Mouse (Mus musculus) frontal cortex, adult 2 months (tissue): ENCODE data around the gene Tubg2. TPM values are rescaled to one million over a fixed set of nuclear protein-coding genes. Genes with fewer than 3 reads are reported as not detected.
A peak's percentile ranks its signal among the peaks of the same experiment; 100 is the strongest.

Experiments used
- DNase-seq, 2 experiments: peaks; one replicate each; pipeline ENCODE4 v3.0.0; 2022; ENCODE audit warnings: low spot score in 1 of 2; ENCODE audit errors: extremely low spot score in 1 of 2
- polyA plus RNA-seq: library from polyadenylated mRNA; depleted of rRNA; stranded (reverse); fragments of >200 nt; gene quantifications from 2 replicates; pipeline ENCODE4 v1.2.3, GENCODE M21; 2012

The Tubg2 gene
- polyA plus RNA-seq, 1 experiment = 56.4 TPM

DNA sequence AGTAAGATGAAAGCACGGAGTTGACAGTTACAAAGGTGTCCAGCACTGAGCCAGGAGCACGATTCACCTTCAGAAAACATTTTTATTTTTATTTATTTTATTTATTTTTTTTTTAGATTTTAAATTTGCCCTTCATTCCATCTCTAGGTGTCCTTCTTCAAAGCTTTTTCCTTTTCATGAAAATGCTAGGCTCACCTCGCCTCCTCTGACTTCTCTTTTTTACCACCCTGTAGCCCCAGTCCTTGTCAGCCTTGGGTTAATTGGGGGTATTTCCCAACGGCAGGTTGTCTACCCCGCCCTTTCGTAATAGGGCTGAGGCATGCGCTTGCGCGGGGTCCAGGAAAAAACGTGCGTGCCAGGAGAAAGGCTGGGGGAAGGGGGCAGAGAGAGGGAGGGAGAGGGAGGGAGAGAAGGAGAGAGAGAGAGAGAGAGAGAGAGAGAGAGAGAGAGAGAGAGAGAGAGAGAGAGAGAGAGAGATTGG lies 20.0 kb downstream of the Tubg2 start:
- DNase-seq = peak in 1 of 2 experiments; percentile 73

DNA sequence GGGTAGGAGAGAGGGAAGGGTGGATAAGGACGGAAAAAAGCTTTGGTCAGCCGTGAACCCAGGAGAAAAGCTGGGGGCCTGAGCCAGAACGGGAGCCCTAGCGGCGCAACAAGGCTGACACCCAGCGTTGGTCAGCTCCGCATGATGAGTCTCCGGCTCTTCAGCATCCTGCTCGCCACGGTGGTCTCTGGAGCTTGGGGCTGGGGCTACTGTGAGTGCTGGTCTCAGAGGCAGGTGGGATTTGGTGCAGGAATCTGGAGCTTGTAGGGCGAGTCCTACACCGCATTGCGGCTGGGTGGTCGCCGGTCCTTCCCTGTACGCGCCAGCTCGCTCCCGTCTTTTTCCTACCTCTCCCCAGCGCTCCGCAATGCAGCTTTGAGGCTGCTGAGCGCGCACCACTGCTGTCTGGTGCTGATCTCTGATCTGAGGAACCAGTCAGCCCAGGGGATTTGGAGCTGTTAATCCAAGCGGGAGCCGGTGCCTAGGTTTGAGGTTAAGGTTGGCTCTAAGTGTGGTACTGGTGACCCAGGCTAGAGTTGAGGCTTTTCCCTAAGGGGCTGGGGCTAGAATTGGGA lies 20.5 kb downstream of the Tubg2 start:
- peak in 1 of 2 experiments; percentile 61 for DNase-seq

DNA sequence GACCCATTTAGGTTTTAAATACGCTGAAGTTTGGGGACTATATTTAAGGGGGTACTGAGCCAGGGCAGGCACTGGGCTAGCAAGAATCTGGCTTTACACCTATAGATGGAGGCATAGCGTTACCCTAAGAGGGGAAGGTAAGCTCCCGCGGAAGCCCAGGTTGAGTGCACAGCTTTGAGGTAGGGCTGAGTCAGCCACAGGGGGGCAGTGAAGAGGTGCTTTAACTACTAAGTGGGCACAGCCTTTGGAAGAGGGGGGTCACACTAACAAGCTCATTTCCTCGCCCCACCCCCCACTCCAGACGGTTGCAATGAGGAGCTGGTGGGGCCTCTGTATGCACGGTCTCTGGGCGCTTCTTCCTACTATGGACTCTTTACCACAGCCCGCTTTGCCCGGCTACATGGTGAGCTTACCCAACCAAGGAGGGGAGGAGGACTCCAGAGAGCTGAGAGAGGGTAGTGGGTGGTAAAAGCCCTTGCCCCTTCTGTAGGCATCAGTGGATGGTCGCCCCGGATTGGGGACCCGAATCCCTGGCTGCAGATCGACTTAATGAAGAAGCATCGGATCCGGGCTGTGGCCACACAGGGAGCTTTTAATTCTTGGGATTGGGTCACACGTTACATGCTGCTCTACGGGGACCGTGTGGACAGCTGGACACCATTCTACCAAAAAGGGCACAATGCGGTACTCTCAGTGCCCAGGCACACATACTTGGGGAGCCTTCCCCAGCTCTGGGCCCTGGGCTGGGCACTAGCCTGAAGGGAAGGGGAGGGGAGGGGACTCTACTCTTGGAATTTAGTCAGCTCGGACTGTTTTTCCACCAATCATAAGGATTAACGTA lies 21.4 kb downstream of the Tubg2 start:
- DNase-seq = peak in 1 of 2 experiments; percentile 86

DNA sequence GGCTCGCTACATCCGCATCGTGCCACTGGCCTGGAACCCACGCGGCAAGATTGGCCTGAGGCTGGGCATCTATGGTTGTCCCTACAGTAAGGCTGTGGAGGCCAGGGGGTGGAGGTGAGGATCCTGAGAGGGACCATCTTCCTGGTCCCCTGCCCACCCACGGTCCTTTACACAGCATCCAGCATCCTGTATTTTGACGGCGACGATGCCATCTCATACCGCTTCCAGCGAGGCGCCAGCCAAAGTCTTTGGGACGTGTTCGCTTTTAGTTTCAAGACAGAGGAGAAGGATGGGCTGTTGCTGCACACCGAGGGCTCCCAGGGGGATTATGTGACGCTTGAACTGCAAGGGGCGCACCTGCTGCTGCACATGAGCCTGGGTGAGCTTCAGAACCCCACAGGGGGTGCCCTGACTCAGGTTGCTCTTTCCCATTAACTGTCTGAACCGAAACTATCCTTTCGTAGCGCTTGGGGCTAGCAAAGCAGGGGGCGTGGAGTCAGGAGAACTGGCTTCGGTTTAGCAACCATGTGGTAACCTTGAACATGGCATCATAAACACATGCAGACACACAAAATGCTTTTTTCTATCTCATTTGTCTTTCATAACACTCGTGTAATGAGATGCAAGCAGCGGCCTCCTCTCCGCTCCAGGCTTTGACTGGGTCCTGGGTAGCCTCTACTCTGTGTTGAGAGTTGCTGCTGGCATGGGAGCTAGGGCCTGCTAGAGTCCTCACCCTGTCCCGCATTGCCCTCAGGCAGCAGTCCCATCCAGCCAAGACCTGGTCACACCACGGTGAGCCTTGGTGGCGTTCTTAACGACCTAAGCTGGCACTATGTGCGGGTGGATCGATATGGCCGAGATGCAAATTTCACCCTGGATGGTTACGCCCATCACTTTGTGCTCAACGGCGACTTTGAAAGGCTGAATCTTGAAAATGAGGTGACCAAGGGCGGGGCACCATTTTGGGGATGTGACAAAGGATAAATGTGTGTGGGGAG lies 22.7 kb downstream of the Tubg2 start:
- DNase-seq = no peak

DNA sequence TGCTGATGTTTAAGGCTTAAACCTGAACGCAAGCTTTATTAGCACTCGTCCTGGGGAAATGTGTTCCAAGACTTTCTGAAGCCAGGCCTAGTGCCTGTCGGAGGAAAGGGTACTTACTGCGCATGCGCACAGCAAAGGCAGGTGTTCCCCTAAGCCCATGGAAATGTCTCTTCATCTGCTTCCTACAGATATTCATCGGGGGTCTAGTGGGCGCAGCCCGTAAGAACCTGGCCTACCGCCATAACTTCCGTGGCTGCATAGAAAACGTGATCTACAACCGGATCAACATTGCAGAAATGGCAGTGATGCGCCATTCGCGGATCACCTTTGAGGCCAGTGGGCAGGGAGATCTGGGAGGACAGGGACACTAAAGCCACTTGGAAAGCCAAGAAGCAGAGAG lies 23.6 kb downstream of the Tubg2 start:
- no peak for DNase-seq

DNA sequence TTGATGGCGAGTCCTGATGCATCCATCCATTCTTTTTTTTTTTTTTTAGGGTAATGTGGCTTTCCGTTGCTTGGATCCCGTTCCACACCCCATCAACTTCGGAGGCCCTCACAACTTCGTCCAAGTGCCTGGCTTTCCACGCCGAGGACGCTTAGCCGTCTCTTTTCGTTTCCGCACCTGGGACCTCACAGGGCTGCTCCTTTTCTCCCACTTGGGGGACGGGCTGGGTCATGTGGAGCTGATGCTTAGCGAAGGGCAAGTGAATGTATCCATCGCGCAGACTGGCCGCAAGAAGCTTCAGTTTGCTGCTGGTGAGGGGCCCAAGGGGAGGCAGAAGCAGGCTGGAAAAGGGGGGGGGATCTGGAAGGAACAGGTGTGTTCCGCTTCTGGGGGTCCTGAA lies 24.6 kb downstream of the Tubg2 start:
- DNase-seq = no peak

DNA sequence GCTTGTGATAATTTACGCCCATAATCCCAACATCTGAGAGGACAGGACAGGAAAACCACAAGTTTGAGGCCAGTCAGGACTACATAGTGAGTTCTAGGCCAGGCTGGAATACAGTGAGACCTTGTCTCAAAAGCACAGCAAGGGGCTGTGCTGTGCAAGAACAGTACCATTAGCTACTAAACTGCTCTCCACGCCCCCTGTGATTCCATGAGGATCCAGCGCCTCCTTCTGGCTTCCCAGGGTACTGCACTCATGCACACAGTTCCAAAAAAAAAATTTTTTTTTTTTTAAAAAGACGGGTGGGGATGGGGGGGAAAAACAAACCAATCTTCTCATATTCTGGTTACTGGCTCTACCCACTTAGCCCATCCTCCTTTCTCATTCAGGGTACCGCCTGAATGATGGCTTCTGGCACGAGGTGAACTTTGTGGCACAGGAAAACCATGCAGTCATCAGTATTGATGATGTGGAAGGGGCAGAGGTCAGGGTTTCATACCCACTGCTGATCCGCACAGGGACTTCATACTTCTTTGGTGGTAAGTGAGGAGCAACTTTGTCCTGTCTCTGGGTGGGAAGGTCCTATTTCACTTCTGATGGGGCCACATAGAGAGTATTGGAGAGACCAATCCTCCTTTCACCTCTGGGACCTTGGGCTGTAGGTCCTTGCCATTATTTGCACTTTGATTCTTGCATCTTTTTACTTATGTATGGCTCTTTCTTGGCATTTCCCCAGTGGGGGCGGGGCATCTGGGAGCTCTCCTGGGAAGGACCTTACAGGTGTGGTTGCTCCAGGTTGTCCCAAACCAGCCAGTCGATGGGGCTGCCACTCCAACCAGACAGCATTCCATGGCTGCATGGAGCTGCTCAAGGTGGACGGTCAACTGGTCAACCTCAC lies 25.4 kb downstream of the Tubg2 start:
- peak in 1 of 2 experiments; percentile 77 for DNase-seq

DNA sequence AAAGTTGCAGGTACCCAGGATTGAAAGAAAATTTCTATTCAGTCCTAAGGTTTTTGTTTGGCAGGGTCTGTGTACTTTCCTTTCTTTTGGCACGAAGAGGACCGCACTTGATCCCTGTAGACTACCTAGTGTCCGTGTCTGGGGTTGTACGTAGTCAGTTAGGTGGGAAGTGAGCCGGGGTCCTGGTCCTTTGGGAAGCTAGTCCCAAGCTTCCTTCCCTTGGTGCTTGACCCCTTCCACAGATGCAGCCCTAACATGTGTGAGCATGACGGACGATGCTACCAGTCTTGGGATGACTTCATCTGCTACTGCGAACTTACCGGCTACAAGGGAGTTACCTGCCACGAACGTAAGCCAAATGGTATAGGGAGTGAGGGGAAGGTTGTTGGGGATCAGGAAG lies 26.3 kb downstream of the Tubg2 start:
- DNase-seq = no peak

DNA sequence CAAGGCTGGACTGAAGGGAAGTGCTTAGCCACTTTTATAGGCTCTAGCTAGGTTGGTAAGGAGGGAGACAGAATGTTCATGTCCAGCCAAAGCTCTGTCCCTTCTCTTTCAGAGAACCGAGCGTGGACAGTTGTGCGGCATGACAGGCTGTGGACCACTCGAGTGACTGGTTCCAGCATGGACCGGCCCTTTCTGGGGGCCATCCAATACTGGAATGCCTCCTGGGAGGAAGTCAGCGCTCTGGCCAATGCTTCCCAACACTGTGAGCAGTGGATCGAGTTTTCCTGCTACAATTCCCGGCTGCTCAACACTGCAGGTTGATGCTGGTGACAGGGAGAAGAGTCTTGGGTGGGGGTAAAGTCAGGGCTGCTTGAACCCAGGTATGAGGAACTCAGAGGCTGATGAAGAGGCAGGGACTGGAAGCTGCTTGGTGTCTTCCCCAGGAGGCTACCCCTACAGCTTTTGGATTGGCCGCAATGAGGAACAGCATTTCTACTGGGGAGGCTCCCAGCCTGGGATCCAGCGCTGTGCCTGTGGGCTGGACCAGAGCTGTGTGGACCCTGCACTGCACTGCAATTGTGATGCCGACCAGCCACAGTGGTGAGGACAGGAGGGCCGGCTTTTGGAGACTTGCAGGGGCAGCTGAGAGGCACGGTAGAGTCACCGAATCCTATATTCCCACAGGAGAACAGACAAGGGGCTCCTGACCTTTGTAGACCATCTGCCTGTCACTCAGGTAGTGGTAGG lies 27.2 kb downstream of the Tubg2 start:
- no peak for DNase-seq

DNA sequence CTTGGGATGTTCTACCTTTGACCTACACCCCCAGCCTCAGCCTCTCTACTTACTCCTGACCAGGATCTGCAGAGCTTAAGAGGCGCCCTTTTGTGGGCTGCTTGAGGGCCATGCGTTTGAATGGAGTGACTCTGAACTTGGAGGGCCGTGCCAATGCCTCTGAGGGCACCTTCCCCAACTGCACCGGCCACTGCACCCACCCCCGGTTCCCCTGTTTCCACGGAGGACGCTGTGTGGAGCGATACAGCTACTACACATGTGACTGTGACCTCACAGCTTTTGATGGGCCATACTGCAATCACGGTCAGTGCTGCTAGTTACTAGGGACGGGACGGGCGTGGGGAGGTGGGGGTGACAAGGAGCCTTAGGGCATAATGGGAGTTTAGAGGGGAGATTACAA lies 29.3 kb downstream of the Tubg2 start:
- DNase-seq = no peak

DNA sequence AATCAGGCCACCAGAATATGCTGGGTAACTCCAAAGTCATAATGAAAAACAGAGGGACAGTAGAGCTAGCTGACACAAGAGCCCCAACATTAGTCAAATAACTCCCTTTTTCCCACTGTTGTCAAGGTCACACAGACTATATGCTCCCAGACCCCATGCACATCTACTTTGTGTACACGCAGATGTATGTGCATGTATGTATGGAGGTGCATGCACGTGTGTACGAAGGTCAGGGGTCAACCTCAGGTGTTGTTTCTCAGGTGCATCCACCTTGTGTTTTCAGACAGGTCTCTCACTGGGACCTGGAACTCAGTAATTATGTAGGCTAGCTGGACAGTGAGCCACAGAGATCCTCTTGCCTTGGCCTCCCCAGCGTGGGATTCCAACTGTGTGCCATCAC lies 29.7 kb downstream of the Tubg2 start:
- DNase-seq = no peak

DNA sequence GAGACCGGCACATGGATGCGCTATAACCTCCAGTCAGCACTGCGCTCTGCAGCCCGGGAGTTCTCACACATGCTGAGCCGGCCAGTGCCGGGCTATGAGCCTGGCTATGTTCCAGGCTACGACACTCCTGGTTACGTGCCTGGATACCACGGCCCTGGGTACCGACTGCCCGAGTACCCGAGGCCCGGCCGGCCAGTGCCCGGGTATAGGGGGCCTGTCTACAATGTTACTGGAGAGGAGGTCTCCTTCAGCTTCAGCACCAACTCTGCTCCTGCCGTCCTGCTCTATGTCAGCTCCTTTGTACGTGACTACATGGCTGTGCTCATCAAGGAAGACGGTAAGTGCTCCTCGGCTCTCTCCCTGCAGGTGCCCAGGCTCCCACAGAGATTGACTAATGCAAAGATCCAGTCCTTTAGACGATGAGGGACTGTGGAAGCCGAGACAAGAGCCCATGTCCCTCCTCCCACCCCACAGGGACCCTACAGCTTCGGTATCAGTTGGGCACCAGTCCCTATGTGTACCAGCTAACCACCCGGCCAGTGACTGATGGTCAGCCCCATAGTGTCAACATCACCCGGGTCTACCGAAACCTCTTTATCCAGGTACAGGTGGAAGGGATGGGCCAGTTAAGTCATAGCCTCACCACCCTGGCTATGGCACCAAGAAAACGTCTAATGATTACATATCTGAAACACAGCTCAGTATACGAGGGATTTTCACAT lies 31.0 kb downstream of the Tubg2 start:
- DNase-seq = no peak

DNA sequence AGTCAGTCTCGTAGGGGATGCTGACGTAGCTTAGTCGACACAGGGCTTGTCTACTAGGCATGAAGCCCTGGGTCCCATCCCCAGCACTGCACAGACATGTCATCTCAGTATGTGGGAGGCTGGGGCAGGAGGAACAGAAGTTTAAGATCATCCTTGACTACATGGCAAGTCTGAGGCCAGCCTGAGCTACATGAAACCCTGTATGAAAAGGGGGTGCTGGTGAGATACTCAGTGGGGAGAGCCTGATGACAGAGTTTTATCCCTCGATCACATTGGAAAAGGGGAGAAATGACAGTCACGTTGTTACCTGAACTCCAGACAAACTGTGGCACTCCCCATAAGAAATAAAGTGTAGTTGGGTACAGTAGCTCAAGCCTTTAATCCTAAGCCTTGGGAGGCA lies 31.8 kb downstream of the Tubg2 start:
- DNase-seq = no peak

DNA sequence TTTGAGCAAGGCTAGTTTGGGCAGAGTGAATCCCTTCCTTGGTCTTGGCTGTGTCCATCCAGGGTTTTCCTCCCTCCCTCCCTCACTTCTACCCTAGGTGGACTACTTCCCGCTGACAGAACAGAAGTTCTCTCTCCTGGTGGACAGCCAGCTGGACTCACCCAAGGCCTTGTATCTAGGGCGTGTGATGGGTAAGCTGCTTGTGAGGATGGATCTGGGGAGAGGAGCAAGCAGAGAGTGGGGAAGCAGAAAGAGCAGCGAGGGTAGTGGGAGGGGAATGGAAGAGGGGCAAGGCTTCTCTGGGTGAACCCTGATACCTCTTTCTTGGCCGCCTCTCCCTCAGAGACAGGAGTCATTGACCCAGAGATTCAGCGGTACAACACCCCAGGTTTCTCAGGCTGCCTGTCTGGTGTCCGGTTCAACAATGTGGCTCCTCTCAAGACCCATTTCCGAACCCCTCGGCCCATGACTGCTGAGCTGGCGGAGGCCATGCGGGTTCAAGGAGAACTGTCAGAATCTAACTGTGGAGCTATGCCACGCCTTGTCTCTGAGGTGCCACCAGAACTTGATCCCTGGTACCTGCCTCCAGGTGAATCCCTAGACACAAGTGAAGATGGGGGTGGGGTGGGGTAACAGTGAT lies 32.6 kb downstream of the Tubg2 start:
- no peak for DNase-seq

DNA sequence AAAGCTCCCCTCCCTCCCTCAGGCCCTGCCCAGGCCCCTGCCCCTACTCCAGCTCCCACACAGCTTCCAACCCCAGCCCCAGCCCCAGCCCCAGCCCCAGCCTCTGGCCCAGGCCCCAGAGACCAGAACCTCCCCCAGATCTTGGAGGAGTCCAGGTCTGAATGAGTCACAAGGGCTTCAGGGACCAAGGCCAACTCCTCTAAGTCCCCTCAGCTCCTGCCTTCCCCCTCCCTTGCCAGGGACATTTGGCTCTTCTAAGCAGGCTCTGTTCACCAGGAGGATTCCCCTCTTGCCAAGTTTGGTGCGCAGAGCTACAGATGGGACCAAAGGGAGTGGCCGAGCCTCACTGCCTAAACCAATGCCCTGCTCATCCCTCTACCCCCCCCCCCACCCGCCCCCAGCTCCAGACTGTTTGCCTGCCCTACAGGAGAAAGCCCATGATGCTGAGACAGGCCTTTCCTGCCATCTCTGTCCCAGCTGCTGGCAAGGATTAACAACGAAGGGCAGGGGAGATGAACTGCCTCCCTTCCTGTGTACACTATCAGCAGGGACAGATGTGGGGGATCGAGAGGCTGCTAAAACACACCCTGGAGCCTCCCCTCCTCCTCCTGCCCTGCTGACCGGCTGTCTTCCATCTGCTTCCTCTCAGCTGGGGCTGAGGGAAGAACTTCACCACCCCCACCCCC lies 33.9 kb downstream of the Tubg2 start:
- DNase-seq = peak in 1 of 2 experiments; percentile 66

DNA sequence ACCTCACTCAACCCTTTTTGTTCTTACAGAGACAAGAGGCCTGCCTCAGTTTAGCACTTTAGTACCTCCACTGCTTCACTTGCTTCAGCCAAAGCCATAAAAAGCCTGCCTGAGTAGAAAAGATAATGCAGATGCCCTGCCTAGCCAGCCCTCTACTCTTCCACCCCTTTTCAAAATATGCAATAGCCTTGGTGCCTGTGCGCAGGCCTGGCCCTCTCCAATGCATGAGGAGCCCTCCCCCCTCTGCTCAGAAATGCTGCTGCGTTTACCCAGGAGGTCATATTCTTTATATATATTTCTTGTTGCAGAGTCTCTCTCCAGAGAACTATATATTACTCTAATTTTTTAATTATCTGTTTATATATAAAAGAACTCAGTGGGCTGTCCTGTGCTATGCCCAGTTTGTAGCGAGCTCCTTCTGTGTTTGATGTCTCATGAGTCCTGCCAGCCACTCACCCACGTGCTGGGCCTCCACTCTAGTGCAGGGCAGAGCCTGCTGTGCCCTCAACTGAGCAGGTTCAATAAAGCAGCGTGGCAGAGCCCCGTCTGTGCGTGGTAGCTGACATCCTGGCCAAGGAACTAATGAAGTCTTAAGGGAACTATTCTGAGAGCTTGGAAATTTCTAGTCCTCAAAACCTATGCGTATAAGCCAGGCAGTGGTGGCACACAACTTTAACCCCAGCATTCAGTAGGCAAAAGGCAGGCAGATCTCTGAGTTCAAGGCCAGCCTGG lies 34.6 kb downstream of the Tubg2 start:
- no peak for DNase-seq
